Mouse (Mus musculus) liver, embryonic 15.5 days (tissue): ENCODE data around the gene Mtcl1. TPM values are rescaled to one million over a fixed set of nuclear protein-coding genes. Genes with fewer than 3 reads are reported as not detected.

Experiments
- ATAC-seq: fragments of 200-750 bp; cut with Nextera tagmentation; 2 replicates; pipeline ENCODE4 v1.8.0; 2017; ENCODE audit warnings: moderate number of reproducible peaks, mild to moderate bottlenecking, moderate library complexity; ENCODE audit not compliant: insufficient read depth
- H3K27ac ChIP-seq: fragments of 300-500 bp; sonication (generic); replicated peaks from 2 replicates; pipeline ENCODE4 v1.5.1; 2015; ENCODE audit warnings: mild to moderate bottlenecking, inconsistent platforms
- H3K27me3 ChIP-seq: fragments of 300-500 bp; sonication (generic); 2 replicates; pipeline ENCODE4 v1.6.1; 2015; ENCODE audit warnings: mild to moderate bottlenecking, inconsistent platforms
- H3K36me3 ChIP-seq: fragments of 300-500 bp; sonication (generic); replicated peaks from 2 replicates; pipeline ENCODE4 v1.6.1; 2015; ENCODE audit warnings: moderate library complexity, mild to moderate bottlenecking, inconsistent platforms
- H3K4me1 ChIP-seq: fragments of 300-500 bp; sonication (generic); replicated peaks from 2 replicates; pipeline ENCODE4 v1.6.1; 2015; ENCODE audit warnings: inconsistent platforms
- H3K4me2 ChIP-seq: fragments of 300-500 bp; sonication (generic); 2 replicates; pipeline ENCODE4 v1.6.1; 2015; ENCODE audit warnings: moderate library complexity, mild to moderate bottlenecking, inconsistent platforms
- H3K4me3 ChIP-seq: fragments of 300-500 bp; sonication (generic); replicated peaks from 2 replicates; pipeline ENCODE4 v1.5.1; 2015; ENCODE audit warnings: mild to moderate bottlenecking, inconsistent platforms
- H3K9ac ChIP-seq: fragments of 300-500 bp; sonication (generic); 2 replicates; pipeline ENCODE4 v1.6.1; 2015; ENCODE audit warnings: moderate library complexity, mild to moderate bottlenecking, inconsistent platforms
- H3K9me3 ChIP-seq: fragments of 300-500 bp; sonication (generic); replicated peaks from 2 replicates; pipeline ENCODE4 v1.6.1; 2016; ENCODE audit warnings: inconsistent platforms
- WGBS: fragments of 180-500 bp; shearing (Covaris S2); methylation state at CpG from one replicate; pipeline ENCODE4 v1.1.7; 2015; ENCODE audit warnings: mixed read lengths; ENCODE audit not compliant: insufficient replicate concordance; 5-methylcytosine and 5-hydroxymethylcytosine counted together
- polyA plus RNA-seq: library from polyadenylated mRNA; unstranded; fragments of >200 nt; fragmentation: Nextera tagmentation; extraction: Ambion mirVana; gene quantifications from 2 replicates; pipeline ENCODE4 v1.2.1, GENCODE M21; 2015

The Mtcl1 gene
- polyA plus RNA-seq, 1 experiment from 2014 or later: 0.12 TPM

DNA sequence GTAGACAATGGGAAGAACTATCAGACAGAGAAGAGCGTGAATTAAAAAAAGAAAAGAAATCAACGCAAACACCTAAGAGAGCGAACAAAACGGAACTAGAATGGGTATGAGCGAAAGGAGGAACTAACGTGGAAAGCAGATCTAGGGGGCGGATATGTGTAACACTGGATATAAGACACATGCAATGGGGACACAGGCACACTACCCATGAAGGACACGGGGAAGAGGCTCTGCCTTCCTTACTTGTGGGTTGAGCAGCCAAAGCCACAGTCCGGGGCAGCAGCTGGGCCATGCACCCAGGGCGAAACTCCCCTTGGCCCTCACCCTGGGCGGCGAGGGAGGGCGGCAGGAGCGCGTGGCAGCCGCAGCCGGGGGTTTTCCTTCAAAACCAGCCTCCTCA lies 71.4 kb downstream of the Mtcl1 start:
- Histone ChIP-seq H3K27ac (no peak overlapping the region), H3K4me1 (no peaks in the 10 kb centered on the region), H3K9me3 (no peaks in the 10 kb centered on the region), H3K27me3 (no peaks in the 10 kb centered on the region), H3K36me3 (no peaks in the 10 kb centered on the region), H3K4me3 (no peak overlapping the region), H3K4me2 (no peak overlapping the region), H3K9ac (no peak overlapping the region)
- WGBS: 70% methylated on average over 17 of the region's 17 CpGs
- no peak for ATAC-seq

DNA sequence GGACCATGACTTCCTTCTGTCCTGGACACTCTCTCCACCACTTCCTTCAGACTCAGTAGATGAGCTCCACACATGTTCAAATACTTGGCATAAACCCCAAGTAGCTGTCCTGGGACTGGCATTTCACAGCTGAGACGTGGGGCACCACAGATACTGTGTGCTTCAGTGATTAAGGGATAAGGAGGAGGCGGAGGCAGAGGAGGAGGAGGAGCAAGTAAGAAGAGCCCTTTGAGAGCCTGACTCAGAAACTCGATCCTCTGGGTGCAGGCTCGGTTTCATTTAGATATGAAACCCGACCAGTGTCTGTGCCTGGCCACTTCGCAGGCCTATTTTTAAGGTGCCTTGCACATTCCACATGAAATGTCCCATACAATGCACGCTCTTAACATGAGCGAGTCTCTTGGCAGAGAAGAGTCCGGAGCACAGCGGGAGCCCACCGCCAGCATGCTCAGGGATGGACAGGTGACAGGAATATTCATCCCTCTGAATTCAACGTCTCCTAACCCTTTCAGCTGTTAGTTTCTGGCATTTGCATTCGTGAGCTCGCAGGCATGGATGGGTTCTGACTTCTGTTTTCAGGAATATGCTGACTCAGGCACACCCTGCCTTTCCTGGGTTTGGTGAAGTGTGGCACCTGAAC lies 74.8 kb downstream of the Mtcl1 start:
- H3K4me1 ChIP-seq: no peaks in the 10 kb centered on the region
- no peaks in the 10 kb centered on the region for H3K27me3 ChIP-seq
- no peak for ATAC-seq
- no peak overlapping the region for H3K9ac ChIP-seq
- H3K9me3 ChIP-seq: no peaks in the 10 kb centered on the region
- H3K36me3 ChIP-seq: no peaks in the 10 kb centered on the region
- 55% methylated on average over 14 of the region's 14 CpGs for WGBS
- H3K4me2 ChIP-seq: no peak overlapping the region
- H3K27ac ChIP-seq: no peak overlapping the region
- H3K4me3 ChIP-seq: no peak overlapping the region

DNA sequence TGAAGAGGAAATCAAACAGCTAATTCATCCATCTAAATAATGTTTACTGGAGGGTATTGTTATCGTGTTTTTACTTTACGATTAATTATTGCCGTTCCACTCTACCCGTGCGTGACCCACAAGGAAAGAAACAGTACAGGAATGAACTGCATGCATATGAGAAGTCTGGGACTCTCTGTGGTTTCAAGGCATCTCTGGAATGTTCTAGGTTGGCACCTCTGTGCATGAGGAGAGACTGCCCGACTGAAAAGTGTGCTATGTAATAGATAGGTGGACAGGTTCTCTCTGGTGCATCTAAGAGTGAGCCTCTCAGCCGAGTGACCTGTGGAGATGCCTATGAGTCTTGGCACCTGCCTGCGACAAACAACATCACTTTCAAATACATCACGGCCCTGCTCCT lies 78.7 kb downstream of the Mtcl1 start:
- ATAC-seq: no peak
- WGBS: 71% methylated on average over 9 of the region's 9 CpGs
- H3K4me2 ChIP-seq: no peak overlapping the region
- no peaks in the 10 kb centered on the region for H3K27me3 ChIP-seq
- no peaks in the 10 kb centered on the region for H3K9me3 ChIP-seq
- H3K4me1 ChIP-seq: no peaks in the 10 kb centered on the region
- no peak overlapping the region for H3K4me3 ChIP-seq
- H3K27ac ChIP-seq: no peak overlapping the region
- no peak overlapping the region for H3K9ac ChIP-seq
- H3K36me3 ChIP-seq: no peaks in the 10 kb centered on the region

DNA sequence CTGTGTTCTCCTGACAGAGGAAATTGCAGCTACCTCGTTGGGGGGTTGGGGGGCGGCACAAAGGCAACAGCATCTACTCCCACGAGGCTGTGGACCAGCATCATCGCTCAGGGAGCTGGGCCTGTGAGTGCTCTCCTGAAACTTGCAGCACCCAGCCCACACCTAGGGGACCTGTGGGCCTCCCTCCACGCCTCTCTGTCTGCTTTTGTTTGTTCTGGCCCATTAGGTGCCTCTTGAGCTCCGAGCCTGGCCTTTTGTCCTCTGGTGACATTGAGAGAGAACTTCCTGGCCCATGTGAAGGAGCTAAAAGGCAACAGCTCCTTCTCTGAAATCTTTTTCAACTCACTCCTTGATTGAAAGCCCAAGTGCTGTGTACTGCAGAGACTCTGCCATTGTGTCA lies 79.8 kb downstream of the Mtcl1 start:
- Histone ChIP-seq H3K4me1 (no peaks in the 10 kb centered on the region), H3K36me3 (no peaks in the 10 kb centered on the region), H3K9ac (no peak overlapping the region), H3K27me3 (no peaks in the 10 kb centered on the region), H3K9me3 (no peaks in the 10 kb centered on the region), H3K4me2 (no peak overlapping the region), H3K4me3 (no peak overlapping the region), H3K27ac (no peak overlapping the region)
- no peak for ATAC-seq
- WGBS: 48% methylated on average over 6 of the region's 6 CpGs

DNA sequence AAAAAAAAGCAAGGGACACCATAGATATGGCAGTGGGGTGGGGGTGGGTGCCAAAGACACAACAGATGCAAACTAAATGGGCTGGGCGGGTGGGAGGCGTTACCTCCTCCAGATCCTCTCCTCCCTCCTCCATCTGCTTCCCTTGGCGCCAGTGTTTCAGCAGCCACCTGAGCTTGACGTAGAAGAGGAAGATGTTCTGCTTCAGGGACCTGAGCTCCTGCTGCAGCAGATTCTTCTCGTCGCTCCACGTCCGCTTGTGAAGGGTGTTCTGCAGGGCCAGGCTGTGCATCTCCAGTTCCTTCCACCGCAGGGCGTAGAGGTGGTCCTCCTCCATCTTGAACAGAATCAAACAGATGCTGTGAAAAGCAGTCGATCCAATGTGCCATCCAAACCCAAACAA lies 81.4 kb downstream of the Mtcl1 start:
- no peaks in the 10 kb centered on the region for H3K27me3 ChIP-seq
- no peak overlapping the region for H3K4me2 ChIP-seq
- no peaks in the 10 kb centered on the region for H3K36me3 ChIP-seq
- no peaks in the 10 kb centered on the region for H3K4me1 ChIP-seq
- no peaks in the 10 kb centered on the region for H3K9me3 ChIP-seq
- 69% methylated on average over 11 of the region's 11 CpGs for WGBS
- ATAC-seq: no peak
- no peak overlapping the region for H3K27ac ChIP-seq
- no peak overlapping the region for H3K4me3 ChIP-seq
- H3K9ac ChIP-seq: no peak overlapping the region

DNA sequence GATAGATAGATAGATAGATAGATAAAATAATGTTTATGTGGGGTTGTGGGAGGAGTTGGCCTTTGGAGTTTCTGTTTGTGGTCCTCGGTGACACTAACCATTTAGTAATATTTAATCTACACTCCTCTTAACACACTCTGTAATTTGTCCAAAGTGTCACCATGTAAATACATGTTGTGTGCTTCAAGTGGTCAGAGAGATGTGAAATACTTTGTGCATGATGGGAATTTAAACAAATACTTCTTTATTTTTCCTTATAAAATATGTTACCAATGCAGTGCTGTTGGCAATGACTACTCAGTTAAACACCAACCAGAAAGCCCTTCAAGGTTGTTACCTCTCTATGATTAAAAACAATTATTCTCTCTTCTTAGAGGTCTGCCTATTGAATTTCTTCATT lies 83.9 kb downstream of the Mtcl1 start:
- Histone ChIP-seq H3K9me3 (no peaks in the 10 kb centered on the region), H3K4me1 (no peaks in the 10 kb centered on the region), H3K4me2 (no peak overlapping the region), H3K36me3 (no peaks in the 10 kb centered on the region), H3K27me3 (no peaks in the 10 kb centered on the region), H3K9ac (no peak overlapping the region), H3K27ac (no peak overlapping the region), H3K4me3 (no peak overlapping the region)
- ATAC-seq: no peak
- 78% methylated on average over 1 of the region's 1 CpGs for WGBS

- WGBS: 60% methylated on average over 3 of the region's 3 CpGs
Measured at GRCm38 (mm10) chr17:66365293-66365642, 84.3 kb downstream of the Mtcl1 start.

DNA sequence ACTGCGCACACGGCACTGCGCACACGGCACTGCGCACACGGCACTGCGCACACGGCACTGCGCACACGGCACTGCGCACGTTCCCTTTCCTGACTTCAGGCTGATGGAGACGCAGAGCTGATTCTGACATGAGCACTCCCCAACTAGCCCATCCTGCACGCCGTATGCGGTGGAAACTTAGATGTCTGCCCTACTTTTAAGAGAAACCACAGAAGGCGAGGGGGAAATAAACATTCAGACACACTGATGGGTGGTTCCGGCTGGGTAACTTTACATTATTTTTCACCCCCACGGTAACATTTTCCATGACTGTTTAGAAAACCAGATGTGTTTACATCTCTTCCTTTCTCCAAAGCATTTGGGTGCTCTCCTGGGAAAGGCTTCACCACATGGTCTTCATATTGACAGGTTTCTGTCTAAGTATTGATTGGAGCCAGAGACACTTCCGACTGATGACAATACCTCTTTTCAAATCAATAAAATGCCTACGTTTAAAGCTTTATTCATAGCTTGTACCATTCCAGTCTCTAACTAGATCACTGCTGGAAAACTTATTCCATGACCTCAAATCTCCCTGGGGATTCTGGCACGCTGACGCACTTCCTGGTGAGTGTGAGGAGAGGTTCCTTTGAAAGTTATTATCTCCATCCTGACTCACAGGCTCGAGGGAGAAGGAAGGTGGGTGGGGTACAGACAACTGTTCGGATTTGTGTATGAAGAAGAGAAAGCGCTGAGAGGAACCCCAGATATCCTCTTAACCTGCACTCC lies 84.8 kb downstream of the Mtcl1 start:
- 72% methylated on average over 26 of the region's 26 CpGs for WGBS
- Histone ChIP-seq H3K4me1 (no peaks in the 10 kb centered on the region), H3K4me3 (no peak overlapping the region), H3K36me3 (no peaks in the 10 kb centered on the region), H3K27ac (no peak overlapping the region), H3K4me2 (no peak overlapping the region), H3K9me3 (no peaks in the 10 kb centered on the region), H3K27me3 (no peaks in the 10 kb centered on the region), H3K9ac (no peak overlapping the region)
- ATAC-seq: no peak

More at GRCm38 (mm10) chr17:66365293-66365642, 84.3 kb downstream of the Mtcl1 start:
- ATAC-seq: no peak
- Histone ChIP-seq H3K9ac (no peak overlapping the region), H3K9me3 (no peaks in the 10 kb centered on the region), H3K4me1 (no peaks in the 10 kb centered on the region), H3K27ac (no peak overlapping the region), H3K4me3 (no peak overlapping the region), H3K27me3 (no peaks in the 10 kb centered on the region), H3K36me3 (no peaks in the 10 kb centered on the region), H3K4me2 (no peak overlapping the region)

GRCm38 (mm10) chr17:66363852-66364524 lies 85.6 kb downstream of the Mtcl1 start:
- H3K4me2 ChIP-seq: no peak overlapping the region
- H3K9me3 ChIP-seq: no peaks in the 10 kb centered on the region
- ATAC-seq: no peak
- H3K27me3 ChIP-seq: no peaks in the 10 kb centered on the region
- H3K36me3 ChIP-seq: no peaks in the 10 kb centered on the region
- no peak overlapping the region for H3K9ac ChIP-seq
- no peak overlapping the region for H3K27ac ChIP-seq
- WGBS: 74% methylated on average over 36 of the region's 36 CpGs
- H3K4me3 ChIP-seq: no peak overlapping the region
- no peaks in the 10 kb centered on the region for H3K4me1 ChIP-seq

DNA sequence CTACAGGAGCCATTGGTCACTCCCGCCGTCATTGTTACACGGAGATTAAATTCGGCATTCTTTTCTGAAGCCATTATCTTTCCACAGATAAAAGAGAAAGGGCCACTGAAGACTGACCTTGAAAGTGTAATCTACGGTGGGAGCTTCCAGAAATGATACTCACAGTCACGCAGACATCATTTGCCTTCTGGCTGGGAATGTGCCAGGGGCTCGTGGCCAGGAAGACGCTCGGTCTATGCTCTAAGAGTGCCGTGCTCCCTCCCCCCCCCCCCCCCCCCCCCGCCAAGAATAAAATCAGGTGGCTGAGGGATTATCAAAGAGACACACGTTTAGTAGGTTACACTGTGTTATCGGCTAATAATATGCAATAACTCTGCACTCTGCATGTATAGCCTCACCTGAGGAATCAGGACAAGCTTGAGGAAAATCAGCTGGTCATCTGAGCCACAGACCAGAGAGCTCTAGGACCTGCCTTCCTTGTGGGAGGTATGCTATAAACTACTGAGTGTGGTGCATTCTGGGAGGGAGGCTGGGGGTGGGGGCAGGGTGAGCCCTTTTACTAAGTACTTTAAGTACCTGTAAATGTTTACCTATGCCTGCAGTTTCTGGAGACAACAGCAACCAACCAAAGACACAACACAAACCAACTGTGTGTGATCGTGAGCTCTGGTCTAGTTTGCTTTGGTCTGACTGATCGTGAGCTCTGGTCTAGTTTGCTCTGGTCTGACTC lies 87.1 kb downstream of the Mtcl1 start:
- Histone ChIP-seq H3K4me1 (no peaks in the 10 kb centered on the region), H3K4me2 (no peak overlapping the region), H3K36me3 (no peaks in the 10 kb centered on the region), H3K4me3 (no peak overlapping the region), H3K27ac (no peak overlapping the region), H3K9me3 (no peaks in the 10 kb centered on the region), H3K27me3 (no peaks in the 10 kb centered on the region), H3K9ac (no peak overlapping the region)
- ATAC-seq: no peak
- 64% methylated on average over 15 of the region's 15 CpGs for WGBS
